Mouse (Mus musculus) Muller cell, postnatal 12 days (primary cell): ENCODE measurements around the gene Gm16181.

Source experiments
- DNase-seq: peaks from one replicate; pipeline ENCODE4 v3.0.0-alpha.2; 2015; ENCODE audit errors: inconsistent ontology term

The Gm16181 gene

GRCm38 (mm10) chr17:35249451-35250197, 29.0 kb downstream of the Gm16181 start:
- DNase-seq: no peak

GRCm38 (mm10) chr17:35250348-35251120, 29.9 kb downstream of the Gm16181 start:
- no peak for DNase-seq

GRCm38 (mm10) chr17:35251162-35251719, 30.6 kb downstream of the Gm16181 start:
- DNase-seq: no peak

- DNase-seq: no peak
Observed at GRCm38 (mm10) chr17:35251981-35252380, 31.3 kb downstream of the Gm16181 start.

- no peak for DNase-seq
Observed at GRCm38 (mm10) chr17:35252619-35253292, 32.1 kb downstream of the Gm16181 start.

- no peak for DNase-seq
Observed at GRCm38 (mm10) chr17:35253293-35254093, 32.9 kb downstream of the Gm16181 start.

- no peak for DNase-seq
Observed at GRCm38 (mm10) chr17:35254241-35255098, 33.8 kb downstream of the Gm16181 start.

- no peak for DNase-seq
Observed at GRCm38 (mm10) chr17:35255301-35255700, 34.7 kb downstream of the Gm16181 start.

- no peak for DNase-seq
Observed at GRCm38 (mm10) chr17:35255704-35256103, 35.1 kb downstream of the Gm16181 start.

- DNase-seq: no peak
Observed at GRCm38 (mm10) chr17:35257378-35257777, 36.7 kb downstream of the Gm16181 start.

GRCm38 (mm10) chr17:35257824-35258491, 37.3 kb downstream of the Gm16181 start:
- peak; percentile 81 for DNase-seq

- no peak for DNase-seq
Observed at GRCm38 (mm10) chr17:35258492-35259478, 38.2 kb downstream of the Gm16181 start.

- no peak for DNase-seq
Observed at GRCm38 (mm10) chr17:35259621-35260020, 39.0 kb downstream of the Gm16181 start.

GRCm38 (mm10) chr17:35261651-35262050, 41.0 kb downstream of the Gm16181 start:
- DNase-seq: no peak

- DNase-seq: peak; percentile 89
Observed at GRCm38 (mm10) chr17:35262664-35263522, 42.3 kb downstream of the Gm16181 start, which contains the start of gene H2-D1. TSS of gene H2-D1 (plus strand) at chr17:35262730.

GRCm38 (mm10) chr17:35263523-35263883, 42.9 kb downstream of the Gm16181 start:
- peak; percentile 59 for DNase-seq

- no peak for DNase-seq
Observed at GRCm38 (mm10) chr17:35267399-35268086, 46.9 kb downstream of the Gm16181 start.
